Mouse (Mus musculus): ENCODE data around the gene Tbc1d30.

GRCm38 (mm10) chr10:121384710-121385109 is 33.6 kb upstream of the Tbc1d30 start:
- TF ChIP-seq POLR2A (IDR thresholded peaks at IDR 0.05; ENCODE audit: low read depth, low read length) (no peak), CTCF (conservative IDR thresholded peaks at IDR 0.05; ENCODE audit: insufficient read depth, insufficient read length, low read depth, low read length) (no peak)

All from kidney, adult 2 months (tissue).